Mouse (Mus musculus) skeletal muscle tissue, postnatal 0 days (tissue): ENCODE data around the gene Vmn2r12. TPM values are rescaled to one million over a fixed set of nuclear protein-coding genes. Genes with fewer than 3 reads are reported as not detected.

Experiments used
- polyA plus RNA-seq: library from polyadenylated mRNA; unstranded; fragments of >200 nt; fragmentation: Nextera tagmentation; extraction: Ambion mirVana; gene quantifications from 2 replicates; pipeline ENCODE4 v1.2.1, GENCODE M21; 2015

The Vmn2r12 gene
- polyA plus RNA-seq: not detected in 2 replicates

DNA sequence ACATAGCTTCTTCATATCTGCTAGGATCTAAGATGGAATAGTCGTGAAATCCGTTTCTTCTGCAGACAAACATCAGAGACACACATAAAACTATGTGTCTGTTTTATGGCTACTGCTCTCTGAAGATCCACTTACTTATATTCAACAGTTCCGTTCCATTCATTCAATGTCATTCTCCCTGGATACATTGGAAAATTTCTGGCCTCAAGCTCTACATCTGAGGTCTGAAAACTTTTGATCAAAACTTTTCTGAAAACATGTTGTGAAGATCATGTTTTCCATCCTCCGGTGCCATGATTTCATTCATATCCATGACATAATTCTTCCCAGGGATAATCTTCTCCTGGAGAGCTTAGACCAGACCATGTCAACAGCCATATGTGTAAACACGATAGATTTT, at the start of gene Vmn2r12:
TSS of gene Vmn2r12 (minus strand) at position 101 of the 400 bp plus-strand sequence.

GRCm38 (mm10) chr5:109059469-109059868, 38.3 kb downstream of the Vmn2r12 start, which contains the start of gene Vmn2r11:
Gene Vmn2r11, minus strand, starts transcription at chr5:109059569.

Other genes starting within 250 kb of the Vmn2r12 start
- gene Vmn2r9, start 245.3 kb downstream of the Vmn2r12 start, polyA plus RNA-seq: not detected in 2 replicates
- not detected in 2 replicates for gene Vmn2r10, start 91.4 kb downstream of the Vmn2r12 start, polyA plus RNA-seq
- not detected in 2 replicates for gene Vmn2r11, start 38.4 kb downstream of the Vmn2r12 start, polyA plus RNA-seq
- not detected in 2 replicates for gene Vmn2r13, start 94.2 kb upstream of the Vmn2r12 start, polyA plus RNA-seq
- not detected in 2 replicates for gene Vmn2r14, start 126.8 kb upstream of the Vmn2r12 start, polyA plus RNA-seq
- not detected in 2 replicates for gene Vmn2r15, start 199.7 kb upstream of the Vmn2r12 start, polyA plus RNA-seq
- not detected in 2 replicates for gene Vmn2r16, start 232.2 kb upstream of the Vmn2r12 start, polyA plus RNA-seq